Mouse (Mus musculus) thymus, adult 2 months (tissue): ENCODE results near the gene Inpp5a. TPM values are rescaled to one million over a fixed set of nuclear protein-coding genes. Genes with fewer than 3 reads are reported as not detected.

Experiments used
- DNase-seq: peaks from one replicate; pipeline ENCODE4 v3.0.0; 2021
- H3K27ac ChIP-seq: fragments of 200-500 bp; 2 replicates; pipeline ENCODE4 v1.5.1; 2012; ENCODE audit warnings: low read length, control low read depth; ENCODE audit not compliant: control insufficient read depth, insufficient read depth
- H3K27me3 ChIP-seq: fragments of 200-500 bp; 2 replicates; pipeline ENCODE4 v1.6.1; 2012; ENCODE audit warnings: mild to moderate bottlenecking, low read length, moderate library complexity, mixed read lengths; ENCODE audit not compliant: control insufficient read depth, insufficient read depth
- H3K36me3 ChIP-seq: fragments of 200-500 bp; 2 replicates; pipeline ENCODE4 v1.6.1; 2012; ENCODE audit warnings: mild to moderate bottlenecking, low read length, moderate library complexity; ENCODE audit not compliant: control insufficient read depth, insufficient read depth
- H3K4me1 ChIP-seq: fragments of 200-500 bp; replicated peaks from 2 replicates; pipeline ENCODE4 v1.6.1; 2012; ENCODE audit warnings: low read length; ENCODE audit not compliant: control insufficient read depth, insufficient read depth
- H3K4me3 ChIP-seq: fragments of 200-500 bp; 2 replicates; pipeline ENCODE4 v1.5.1; 2012; ENCODE audit warnings: mild to moderate bottlenecking, low read length, control low read depth, moderate library complexity; ENCODE audit not compliant: control insufficient read depth, insufficient read depth
- CTCF ChIP-seq: fragments of 200-500 bp; IDR thresholded peaks from 2 replicates; pipeline ENCODE4 v1.5.1; 2012; ENCODE audit warnings: mild to moderate bottlenecking, control low read depth, low read length, moderate library complexity, borderline replicate concordance; ENCODE audit not compliant: control insufficient read depth, poor library complexity, insufficient read depth; ENCODE audit errors: extremely low read depth
- POLR2A ChIP-seq: fragments of 200-500 bp; IDR thresholded peaks from 2 replicates; pipeline ENCODE4 v1.6.1; 2012; ENCODE audit warnings: mild to moderate bottlenecking, low read length, control low read depth, moderate library complexity; ENCODE audit not compliant: control insufficient read depth, poor library complexity, insufficient read depth; ENCODE audit errors: extremely low read depth
- WGBS: fragments of 180-500 bp; shearing (Covaris S2); methylation state at CpG from one replicate; pipeline ENCODE4 v1.1.7; 2018; 5-methylcytosine and 5-hydroxymethylcytosine counted together
- polyA plus RNA-seq: library from polyadenylated mRNA; depleted of rRNA; stranded (reverse); fragments of >200 nt; gene quantifications from 2 replicates; pipeline ENCODE4 v1.2.3, GENCODE M21; 2012

Gene Inpp5a
- polyA plus RNA-seq, 1 experiment, result 17.9 TPM

- no peak overlapping the region for H3K27ac ChIP-seq
- DNase-seq, result no peak
- peaks cover 11% of the 10 kb centered on the region for H3K4me1 ChIP-seq
- TF ChIP-seq POLR2A, result no peak
- no peak for TF ChIP-seq CTCF
- no peaks in the 10 kb centered on the region for H3K36me3 ChIP-seq
- no peaks in the 10 kb centered on the region for H3K27me3 ChIP-seq
- H3K4me3 ChIP-seq, result no peak overlapping the region
Observed at GRCm38 (mm10) chr7:139407966-139408365, 19.1 kb downstream of the Inpp5a start.

- peaks cover 13% of the 10 kb centered on the region for H3K4me1 ChIP-seq
- no peak overlapping the region for H3K27ac ChIP-seq
- DNase-seq, result no peak
- H3K4me3 ChIP-seq, result no peak overlapping the region
- TF ChIP-seq CTCF (no peak), POLR2A (no peak)
- H3K27me3 ChIP-seq, result no peaks in the 10 kb centered on the region
- no peaks in the 10 kb centered on the region for H3K36me3 ChIP-seq
- WGBS, result 96% methylated on average over 5 of the region's 5 CpGs
Observed at GRCm38 (mm10) chr7:139409903-139410302, 21.0 kb downstream of the Inpp5a start.

- H3K4me1 ChIP-seq, result peaks cover 13% of the 10 kb centered on the region
- no peak overlapping the region for H3K4me3 ChIP-seq
- no peak overlapping the region for H3K27ac ChIP-seq
- TF ChIP-seq POLR2A, result no peak
- no peak for TF ChIP-seq CTCF
- no peak for DNase-seq
- 13% methylated on average over 8 of the region's 8 CpGs for WGBS
- no peaks in the 10 kb centered on the region for H3K27me3 ChIP-seq
- no peaks in the 10 kb centered on the region for H3K36me3 ChIP-seq
Observed at GRCm38 (mm10) chr7:139412223-139412950, 23.5 kb downstream of the Inpp5a start.

GRCm38 (mm10) chr7:139413400-139413799 is 24.5 kb downstream of the Inpp5a start:
- no peak overlapping the region for H3K4me3 ChIP-seq
- H3K36me3 ChIP-seq, result no peaks in the 10 kb centered on the region
- no peak for DNase-seq
- TF ChIP-seq POLR2A, result no peak
- TF ChIP-seq CTCF, result no peak
- H3K4me1 ChIP-seq, result peaks cover 13% of the 10 kb centered on the region
- 92% methylated on average over 3 of the region's 3 CpGs for WGBS
- no peaks in the 10 kb centered on the region for H3K27me3 ChIP-seq
- no peak overlapping the region for H3K27ac ChIP-seq

- no peak for DNase-seq
- Histone ChIP-seq H3K4me3 (no peak overlapping the region), H3K27me3 (no peaks in the 10 kb centered on the region), H3K27ac (no peak overlapping the region), H3K36me3 (no peaks in the 10 kb centered on the region), H3K4me1 (peaks cover 13% of the 10 kb centered on the region)
- TF ChIP-seq POLR2A, result no peak
- TF ChIP-seq CTCF, result no peak
Observed at GRCm38 (mm10) chr7:139415616-139416225, 26.8 kb downstream of the Inpp5a start.

GRCm38 (mm10) chr7:139418371-139418770 is 29.5 kb downstream of the Inpp5a start:
- Histone ChIP-seq H3K27me3 (no peaks in the 10 kb centered on the region), H3K27ac (no peak overlapping the region), H3K4me3 (no peak overlapping the region), H3K36me3 (no peaks in the 10 kb centered on the region), H3K4me1 (no peaks in the 10 kb centered on the region)
- TF ChIP-seq CTCF, result no peak
- TF ChIP-seq POLR2A, result no peak
- WGBS, result 100% methylated on average over 1 of the region's 1 CpGs
- no peak for DNase-seq
